Mouse (Mus musculus): ENCODE results near the gene Srrm4. TPM values are rescaled to one million over a fixed set of nuclear protein-coding genes. Genes with fewer than 3 reads are reported as not detected.

Gene Srrm4
- polyA plus RNA-seq, 1 experiment: 1.0 TPM

DNA sequence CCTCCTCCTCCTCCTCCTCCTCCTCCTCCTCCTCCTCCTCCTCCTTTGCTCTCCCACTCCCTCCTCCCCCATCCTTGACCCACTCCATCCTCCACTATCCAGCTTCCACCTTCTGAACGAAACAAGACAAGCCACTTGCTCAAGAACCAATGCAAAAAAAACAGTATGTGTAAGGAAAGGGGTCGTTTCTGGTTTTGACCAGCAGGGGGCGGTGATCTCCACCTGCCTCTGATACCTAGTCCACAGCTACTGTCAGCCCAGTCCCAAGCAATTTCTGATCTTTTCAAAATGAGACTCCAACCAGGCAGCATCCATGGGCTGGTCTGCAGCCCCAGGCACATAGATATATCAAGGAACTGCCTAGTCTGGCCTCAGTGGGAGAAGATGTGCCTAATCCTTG is 53.1 kb downstream of the Srrm4 start:
- Histone ChIP-seq H3K27ac (ENCODE audit: control insufficient read depth, insufficient read depth, low read depth, low read length) (no peak overlapping the region), H3K4me1 (ENCODE audit: control insufficient read depth, insufficient read depth, low read length) (no peaks in the 10 kb centered on the region; the same call in 1 of the 2 replicates), H3K36me3 (ENCODE audit: control insufficient read depth, insufficient read depth, low read length) (no peaks in the 10 kb centered on the region), H3K27me3 (ENCODE audit: control insufficient read depth, insufficient read depth, low read length) (no peaks in the 10 kb centered on the region), H3K4me3 (ENCODE audit: control insufficient read depth, low read depth, low read length) (no peak overlapping the region)
- TF ChIP-seq POLR2A (IDR thresholded peaks at IDR 0.05; ENCODE audit: control insufficient read depth, low read depth, low read length) (no peak), CTCF (IDR thresholded peaks at IDR 0.05; ENCODE audit: control insufficient read depth, insufficient read depth, insufficient replicate concordance, low read depth, low read length) (peak; percentile 75)

GRCm38 (mm10) chr5:116526324-116526723 is 65.3 kb downstream of the Srrm4 start:
- Histone ChIP-seq H3K4me3 (ENCODE audit: control insufficient read depth, low read depth, low read length) (no peak overlapping the region), H3K27ac (ENCODE audit: control insufficient read depth, insufficient read depth, low read depth, low read length) (no peak overlapping the region), H3K27me3 (ENCODE audit: control insufficient read depth, insufficient read depth, low read length) (no peaks in the 10 kb centered on the region), H3K36me3 (ENCODE audit: control insufficient read depth, insufficient read depth, low read length) (no peaks in the 10 kb centered on the region), H3K4me1 (ENCODE audit: control insufficient read depth, insufficient read depth, low read length) (no peaks in the 10 kb centered on the region)
- TF ChIP-seq POLR2A (IDR thresholded peaks at IDR 0.05; ENCODE audit: control insufficient read depth, low read depth, low read length) (no peak), CTCF (IDR thresholded peaks at IDR 0.05; ENCODE audit: control insufficient read depth, insufficient read depth, insufficient replicate concordance, low read depth, low read length) (no peak)

DNA sequence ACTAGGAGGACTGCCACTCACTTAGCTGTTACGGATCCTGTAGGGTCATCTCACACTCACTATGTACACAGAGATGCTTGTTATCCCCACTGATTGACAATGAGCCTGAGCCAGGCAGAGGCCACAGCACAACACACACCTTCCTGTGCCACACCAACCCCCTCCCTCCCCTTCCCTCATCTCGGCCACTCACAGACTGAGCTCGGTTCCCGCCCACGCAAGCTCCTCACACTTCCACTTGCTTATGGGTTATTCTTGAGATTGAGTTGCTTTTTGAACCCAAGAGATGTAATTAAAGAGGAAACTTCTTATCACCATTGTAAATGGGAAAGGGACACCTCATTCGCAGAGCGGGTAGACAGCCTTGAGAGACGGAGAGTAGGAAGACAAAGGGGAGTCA is 66.3 kb downstream of the Srrm4 start:
- no peaks in the 10 kb centered on the region for H3K4me1 ChIP-seq (ENCODE audit: control insufficient read depth, insufficient read depth, low read length)
- TF ChIP-seq POLR2A (IDR thresholded peaks at IDR 0.05; ENCODE audit: control insufficient read depth, low read depth, low read length) (no peak), CTCF (IDR thresholded peaks at IDR 0.05; ENCODE audit: control insufficient read depth, insufficient read depth, insufficient replicate concordance, low read depth, low read length) (no peak)
- no peaks in the 10 kb centered on the region for H3K36me3 ChIP-seq (ENCODE audit: control insufficient read depth, insufficient read depth, low read length)
- no peak overlapping the region for H3K27ac ChIP-seq (ENCODE audit: control insufficient read depth, insufficient read depth, low read depth, low read length)
- H3K4me3 ChIP-seq (ENCODE audit: control insufficient read depth, low read depth, low read length): no peak overlapping the region
- H3K27me3 ChIP-seq (ENCODE audit: control insufficient read depth, insufficient read depth, low read length): no peaks in the 10 kb centered on the region

- H3K27me3 ChIP-seq (ENCODE audit: control insufficient read depth, insufficient read depth, low read length): no peaks in the 10 kb centered on the region
- no peaks in the 10 kb centered on the region for H3K36me3 ChIP-seq (ENCODE audit: control insufficient read depth, insufficient read depth, low read length)
- H3K4me3 ChIP-seq (ENCODE audit: control insufficient read depth, low read depth, low read length): no peak overlapping the region
- H3K4me1 ChIP-seq (ENCODE audit: control insufficient read depth, insufficient read depth, low read length): no peaks in the 10 kb centered on the region
- TF ChIP-seq CTCF (IDR thresholded peaks at IDR 0.05; ENCODE audit: control insufficient read depth, insufficient read depth, insufficient replicate concordance, low read depth, low read length) (no peak), POLR2A (IDR thresholded peaks at IDR 0.05; ENCODE audit: control insufficient read depth, low read depth, low read length) (no peak)
- no peak overlapping the region for H3K27ac ChIP-seq (ENCODE audit: control insufficient read depth, insufficient read depth, low read depth, low read length)
Observed at GRCm38 (mm10) chr5:116523553-116523952, 68.1 kb downstream of the Srrm4 start.

- TF ChIP-seq CTCF (IDR thresholded peaks at IDR 0.05; ENCODE audit: control insufficient read depth, insufficient read depth, insufficient replicate concordance, low read depth, low read length) (no peak), POLR2A (IDR thresholded peaks at IDR 0.05; ENCODE audit: control insufficient read depth, low read depth, low read length) (no peak)
- no peak overlapping the region for H3K4me3 ChIP-seq (ENCODE audit: control insufficient read depth, low read depth, low read length)
- no peaks in the 10 kb centered on the region for H3K27me3 ChIP-seq (ENCODE audit: control insufficient read depth, insufficient read depth, low read length)
- no peaks in the 10 kb centered on the region for H3K4me1 ChIP-seq (ENCODE audit: control insufficient read depth, insufficient read depth, low read length)
- H3K27ac ChIP-seq (ENCODE audit: control insufficient read depth, insufficient read depth, low read depth, low read length): no peak overlapping the region
- no peaks in the 10 kb centered on the region for H3K36me3 ChIP-seq (ENCODE audit: control insufficient read depth, insufficient read depth, low read length)
Observed at GRCm38 (mm10) chr5:116523079-116523478, 68.5 kb downstream of the Srrm4 start.

DNA sequence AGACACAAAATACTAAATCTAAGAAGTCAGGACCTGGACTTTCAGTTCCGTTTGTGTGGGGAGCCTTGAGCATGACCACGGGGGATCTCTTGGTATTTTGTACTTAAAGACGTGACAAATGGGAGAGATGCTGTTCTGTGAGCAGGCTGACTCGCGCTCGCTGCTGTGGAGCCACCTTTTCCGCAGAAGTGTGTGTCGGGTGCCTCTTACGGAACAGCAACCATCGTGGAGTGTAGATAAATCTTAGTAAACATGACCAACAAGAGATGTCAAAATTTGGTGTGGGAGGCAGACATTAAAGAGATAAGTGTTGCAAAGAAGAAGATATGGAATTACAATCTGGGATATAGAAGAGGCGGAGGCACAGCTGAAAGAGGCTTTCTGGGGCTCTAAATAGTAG is 69.3 kb downstream of the Srrm4 start:
- Histone ChIP-seq H3K36me3 (ENCODE audit: control insufficient read depth, insufficient read depth, low read length) (no peaks in the 10 kb centered on the region), H3K27ac (ENCODE audit: control insufficient read depth, insufficient read depth, low read depth, low read length) (no peak overlapping the region), H3K27me3 (ENCODE audit: control insufficient read depth, insufficient read depth, low read length) (no peaks in the 10 kb centered on the region), H3K4me1 (ENCODE audit: control insufficient read depth, insufficient read depth, low read length) (no peaks in the 10 kb centered on the region), H3K4me3 (ENCODE audit: control insufficient read depth, low read depth, low read length) (no peak overlapping the region)
- no peak for TF ChIP-seq POLR2A (IDR thresholded peaks at IDR 0.05; ENCODE audit: control insufficient read depth, low read depth, low read length)
- TF ChIP-seq CTCF (IDR thresholded peaks at IDR 0.05; ENCODE audit: control insufficient read depth, insufficient read depth, insufficient replicate concordance, low read depth, low read length): no peak

DNA sequence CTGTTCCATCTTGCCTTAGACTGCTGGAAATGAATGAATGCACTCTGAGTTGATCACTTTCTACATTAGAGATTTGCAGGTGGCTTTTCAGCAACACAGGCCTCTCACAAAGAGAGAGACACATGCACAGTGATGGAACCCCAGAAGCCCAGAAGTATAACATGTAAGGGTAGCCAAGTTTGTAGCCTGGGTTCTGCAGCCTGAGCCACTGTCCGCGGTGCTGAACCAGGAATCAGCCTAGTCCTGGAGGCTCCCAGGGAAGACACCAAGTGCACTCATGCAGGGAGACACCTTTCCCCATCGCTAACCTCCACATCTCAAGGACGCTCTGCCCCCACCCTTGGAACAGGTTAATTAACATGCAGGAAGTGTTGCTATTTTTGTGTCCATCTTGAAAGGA is 73.6 kb downstream of the Srrm4 start:
- Histone ChIP-seq H3K4me3 (ENCODE audit: control insufficient read depth, low read depth, low read length) (no peak overlapping the region), H3K4me1 (ENCODE audit: control insufficient read depth, insufficient read depth, low read length) (no peaks in the 10 kb centered on the region), H3K27ac (ENCODE audit: control insufficient read depth, insufficient read depth, low read depth, low read length) (no peak overlapping the region), H3K27me3 (ENCODE audit: control insufficient read depth, insufficient read depth, low read length) (no peaks in the 10 kb centered on the region), H3K36me3 (ENCODE audit: control insufficient read depth, insufficient read depth, low read length) (no peaks in the 10 kb centered on the region)
- no peak for TF ChIP-seq POLR2A (IDR thresholded peaks at IDR 0.05; ENCODE audit: control insufficient read depth, low read depth, low read length)
- no peak for TF ChIP-seq CTCF (IDR thresholded peaks at IDR 0.05; ENCODE audit: control insufficient read depth, insufficient read depth, insufficient replicate concordance, low read depth, low read length)

DNA sequence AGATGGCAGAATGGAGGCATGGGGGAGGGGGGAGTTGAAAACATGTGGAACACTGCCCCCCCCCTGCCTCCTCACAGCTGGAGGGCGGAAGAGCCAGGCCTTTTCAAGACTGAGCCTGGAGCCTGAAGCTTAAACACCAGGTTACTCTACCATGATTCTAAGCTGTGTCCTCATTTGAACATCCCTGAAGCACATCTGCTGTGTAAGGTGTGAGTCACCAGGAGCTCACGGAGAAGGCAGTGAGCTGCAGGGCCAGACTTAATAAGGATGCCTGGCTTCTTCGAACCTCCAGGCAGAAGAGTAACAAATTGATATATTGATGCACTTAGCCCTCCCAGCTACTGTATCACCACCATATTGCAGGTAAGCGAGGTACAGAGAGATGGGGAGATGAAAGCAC is 79.5 kb downstream of the Srrm4 start:
- no peak overlapping the region for H3K27ac ChIP-seq (ENCODE audit: control insufficient read depth, insufficient read depth, low read depth, low read length)
- H3K27me3 ChIP-seq (ENCODE audit: control insufficient read depth, insufficient read depth, low read length): no peaks in the 10 kb centered on the region
- no peaks in the 10 kb centered on the region for H3K36me3 ChIP-seq (ENCODE audit: control insufficient read depth, insufficient read depth, low read length)
- no peak overlapping the region for H3K4me3 ChIP-seq (ENCODE audit: control insufficient read depth, low read depth, low read length)
- no peaks in the 10 kb centered on the region for H3K4me1 ChIP-seq (ENCODE audit: control insufficient read depth, insufficient read depth, low read length)
- TF ChIP-seq CTCF (IDR thresholded peaks at IDR 0.05; ENCODE audit: control insufficient read depth, insufficient read depth, insufficient replicate concordance, low read depth, low read length) (no peak), POLR2A (IDR thresholded peaks at IDR 0.05; ENCODE audit: control insufficient read depth, low read depth, low read length) (no peak)

Data from testis, adult 2 months (tissue).